Mouse (Mus musculus) T-cell, adult 2 months (primary cell): ENCODE data around the gene Atp5e.

Experiments used
- DNase-seq: peaks from one replicate; pipeline ENCODE4 v3.0.0; 2022; ENCODE audit warnings: low spot score

The Atp5e gene

DNA sequence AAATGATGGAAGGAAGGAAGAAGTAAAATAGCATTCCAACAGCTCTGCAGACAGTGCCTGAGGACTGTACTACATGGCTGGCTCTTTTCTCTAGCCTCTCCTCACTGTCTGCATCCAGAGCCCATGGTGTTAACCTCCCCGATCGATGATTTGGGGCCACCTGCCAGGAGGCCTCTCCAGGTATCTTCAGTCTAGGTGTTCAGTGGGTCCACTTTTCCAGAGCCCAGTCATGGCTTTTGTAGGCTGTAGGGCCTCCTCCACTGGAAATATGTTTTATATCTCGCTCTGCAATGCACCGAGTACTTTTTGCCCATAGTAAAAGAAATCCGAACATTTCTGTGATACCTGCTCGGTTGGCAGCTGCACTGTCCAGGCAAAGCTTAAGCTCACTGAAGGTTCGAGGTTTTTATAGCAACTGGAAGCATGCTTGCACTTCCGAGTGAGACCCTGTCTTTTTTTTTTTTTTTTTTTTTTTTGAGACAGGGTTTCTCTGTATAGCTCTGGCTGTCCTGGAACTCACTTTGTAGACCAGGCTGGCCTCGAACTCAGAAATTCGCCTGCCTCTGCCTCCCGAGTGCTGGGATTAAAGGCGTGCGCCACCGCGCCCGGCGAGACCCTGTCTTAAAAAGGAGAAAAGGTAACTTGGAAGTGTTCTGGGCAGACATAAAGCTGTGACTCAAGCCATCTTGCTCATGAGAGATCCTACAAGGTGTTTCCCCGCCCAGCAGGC is 48.7 kb downstream of the Atp5e start:
- DNase-seq, result no peak

- no peak for DNase-seq
Measured at GRCm38 (mm10) chr2:174413127-174413526, 50.8 kb downstream of the Atp5e start.
